Mouse (Mus musculus) left cerebral cortex, postnatal 14 days (tissue): ENCODE results near the gene Mrps27. TPM values are rescaled to one million over a fixed set of nuclear protein-coding genes. Genes with fewer than 3 reads are reported as not detected.

Source experiments
- DNase-seq, 2 experiments: peaks; one replicate each; pipeline ENCODE4 v3.0.0; 2021 to 2022; ENCODE audit warnings: low spot score in 2 of 2, mixed read lengths in 1 of 2
- intact Hi-C: fragments of 180-260 bp; cut with DNase I; formaldehyde crosslinking; loops from one replicate; pipeline ENCODE4 v1.15.1; 2025
- total RNA-seq, 2 experiments: library from RNA; stranded (reverse); gene quantifications; 2 replicates each; pipeline ENCODE4 v1.2.3; 2021

Mrps27 gene
- total RNA-seq, 2 experiments from 2014 or later, result 26.4 to 27.7 TPM

GRCm38 (mm10) chr13:99343876-99344598 lies 549 bp upstream of the Mrps27 start:
- intact Hi-C loops, result no loop called here
- DNase-seq, result no peak

- no peak for DNase-seq
- intact Hi-C loops, result loop anchor here (10.0 kb wide), 2 partner anchors 165 to 665 kb away; partner anchors contain the start of genes Map1b and Mccc2
Observed at GRCm38 (mm10) chr13:99350009-99350408, 5.4 kb downstream of the Mrps27 start.

GRCm38 (mm10) chr13:99351186-99351585 lies 6.6 kb downstream of the Mrps27 start:
- DNase-seq, result no peak
- intact Hi-C loops, result loop anchor here (10.0 kb wide), 2 partner anchors 164 to 664 kb away; partner anchors contain the start of genes Map1b and Mccc2

- intact Hi-C loops, result loop anchor here (10.0 kb wide), 2 partner anchors 163 to 663 kb away; partner anchors contain the start of genes Map1b and Mccc2
- no peak for DNase-seq
Observed at GRCm38 (mm10) chr13:99351596-99351995, 7.0 kb downstream of the Mrps27 start.

GRCm38 (mm10) chr13:99352758-99353489 lies 8.3 kb downstream of the Mrps27 start:
- intact Hi-C loops, result loop anchor here (2.0 to 10.0 kb wide), 3 partner anchors 162 to 662 kb away; partner anchors contain the start of genes Map1b and Mccc2
- peak; percentile 97 to 98 for DNase-seq

- intact Hi-C loops, result loop anchor here (2.0 to 10.0 kb wide), 3 partner anchors 161 to 661 kb away; partner anchors contain the start of genes Map1b and Mccc2
- no peak for DNase-seq
Observed at GRCm38 (mm10) chr13:99353490-99353851, 8.9 kb downstream of the Mrps27 start.

- intact Hi-C loops, result loop anchor here (10.0 kb wide), 2 partner anchors 160 to 660 kb away; partner anchors contain the start of genes Map1b and Mccc2
- no peak for DNase-seq
Observed at GRCm38 (mm10) chr13:99355072-99355471, 10.5 kb downstream of the Mrps27 start.

GRCm38 (mm10) chr13:99355861-99356260 lies 11.3 kb downstream of the Mrps27 start:
- DNase-seq, result no peak
- intact Hi-C loops, result loop anchor here (10.0 kb wide), 2 partner anchors 159 to 659 kb away; partner anchors contain the start of genes Map1b and Mccc2

- no peak for DNase-seq
- intact Hi-C loops, result loop anchor here (10.0 kb wide), 2 partner anchors 158 to 658 kb away; partner anchors contain the start of genes Map1b and Mccc2
Observed at GRCm38 (mm10) chr13:99356428-99357265, 12.1 kb downstream of the Mrps27 start.

- intact Hi-C loops, result loop anchor here (10.0 kb wide), 2 partner anchors 156 to 656 kb away; partner anchors contain the start of genes Map1b and Mccc2
- no peak for DNase-seq
Observed at GRCm38 (mm10) chr13:99358921-99359320, 14.3 kb downstream of the Mrps27 start.

- no peak for DNase-seq
- intact Hi-C loops, result loop anchor here (10.0 kb wide), 1 partner anchor 391 kb away; no protein-coding TSS in a partner anchor
Observed at GRCm38 (mm10) chr13:99363866-99364265, 19.3 kb downstream of the Mrps27 start.

GRCm38 (mm10) chr13:99366422-99367175 lies 22.0 kb downstream of the Mrps27 start:
- peak; percentile 82 to 86 for DNase-seq
- intact Hi-C loops, result loop anchor here (10.0 kb wide), 1 partner anchor 388 kb away; no protein-coding TSS in a partner anchor

- no peak for DNase-seq
- intact Hi-C loops, result loop anchor here (10.0 kb wide), 1 partner anchor 387 kb away; no protein-coding TSS in a partner anchor
Observed at GRCm38 (mm10) chr13:99367554-99368174, 23.1 kb downstream of the Mrps27 start.

- intact Hi-C loops, result loop anchor here (10.0 kb wide), 1 partner anchor 386 kb away; no protein-coding TSS in a partner anchor
- DNase-seq, result no peak
Observed at GRCm38 (mm10) chr13:99369103-99369502, 24.5 kb downstream of the Mrps27 start.

GRCm38 (mm10) chr13:99371285-99371684 lies 26.7 kb downstream of the Mrps27 start:
- intact Hi-C loops, result no loop called here

GRCm38 (mm10) chr13:99373684-99374083 lies 29.1 kb downstream of the Mrps27 start:
- intact Hi-C loops, result no loop called here
- DNase-seq, result no peak

More at GRCm38 (mm10) chr13:99371285-99371684, 26.7 kb downstream of the Mrps27 start:
- DNase-seq, result no peak

GRCm38 (mm10) chr13:99374191-99374590 lies 29.6 kb downstream of the Mrps27 start:
- DNase-seq, result no peak
- intact Hi-C loops, result no loop called here

- intact Hi-C loops, result no loop called here
- DNase-seq, result peak; percentile 85 to 89
Observed at GRCm38 (mm10) chr13:99375550-99375949, 31.0 kb downstream of the Mrps27 start.
